Mouse (Mus musculus): ENCODE measurements around the gene Tspan32. TPM values are rescaled to one million over a fixed set of nuclear protein-coding genes. Genes with fewer than 3 reads are reported as not detected.

Tspan32 gene
- polyA plus RNA-seq, 1 experiment from 2014 or later, result 21.1 TPM

- 57% methylated on average over 11 of the region's 11 CpGs for WGBS
- peak overlapping the region; percentile 92 for H3K4me3 ChIP-seq
- no peak for DNase-seq (ENCODE audit: low spot score)
- H3K27ac ChIP-seq, result peak overlapping the region; percentile 97
- H3K9me3 ChIP-seq, result no peaks in the 10 kb centered on the region
- peaks cover 79% of the 10 kb centered on the region for H3K4me1 ChIP-seq
- H3K27me3 ChIP-seq (ENCODE audit: insufficient read depth, poor library complexity, severe bottlenecking), result no peaks in the 10 kb centered on the region
- H3K36me3 ChIP-seq, result peaks cover 37% of the 10 kb centered on the region
Measured at GRCm38 (mm10) chr7:143055499-143056186, 50.8 kb downstream of the Tspan32 start.

GRCm38 (mm10) chr7:143057023-143057422 is 52.2 kb downstream of the Tspan32 start:
- Histone ChIP-seq H3K9me3 (no peaks in the 10 kb centered on the region), H3K4me3 (peak overlapping the region; percentile 36), H3K36me3 (peaks cover 50% of the 10 kb centered on the region), H3K27ac (peak overlapping the region; percentile 97), H3K27me3 (ENCODE audit: insufficient read depth, poor library complexity, severe bottlenecking) (no peaks in the 10 kb centered on the region), H3K4me1 (peaks cover 79% of the 10 kb centered on the region)
- DNase-seq (ENCODE audit: low spot score), result no peak
- WGBS, result 67% methylated on average over 5 of the region's 5 CpGs

GRCm38 (mm10) chr7:143057667-143058220 is 52.9 kb downstream of the Tspan32 start:
- Histone ChIP-seq H3K27me3 (ENCODE audit: insufficient read depth, poor library complexity, severe bottlenecking) (no peaks in the 10 kb centered on the region), H3K4me3 (peak overlapping the region; percentile 36), H3K36me3 (peaks cover 57% of the 10 kb centered on the region), H3K9me3 (no peaks in the 10 kb centered on the region), H3K27ac (peak overlapping the region; percentile 97), H3K4me1 (peaks cover 75% of the 10 kb centered on the region)
- 13% methylated on average over 9 of the region's 9 CpGs for WGBS
- peak; percentile 83 for DNase-seq (ENCODE audit: low spot score)

- Histone ChIP-seq H3K27ac (peak overlapping the region; percentile 97), H3K4me3 (peak overlapping the region; percentile 36), H3K4me1 (peaks cover 75% of the 10 kb centered on the region), H3K9me3 (no peaks in the 10 kb centered on the region), H3K36me3 (peaks cover 62% of the 10 kb centered on the region), H3K27me3 (ENCODE audit: insufficient read depth, poor library complexity, severe bottlenecking) (no peaks in the 10 kb centered on the region)
- DNase-seq (ENCODE audit: low spot score), result no peak
- 16% methylated on average over 5 of the region's 5 CpGs for WGBS
Measured at GRCm38 (mm10) chr7:143058221-143058697, 53.4 kb downstream of the Tspan32 start.

- H3K4me1 ChIP-seq, result peaks cover 64% of the 10 kb centered on the region
- peak overlapping the region; percentile 97 for H3K27ac ChIP-seq
- H3K27me3 ChIP-seq (ENCODE audit: insufficient read depth, poor library complexity, severe bottlenecking), result no peaks in the 10 kb centered on the region
- peaks cover 73% of the 10 kb centered on the region for H3K36me3 ChIP-seq
- 0 out of 2 replicates have a peak overlapping the region, but pooled peaks have one; percentile 36 for H3K4me3 ChIP-seq
- WGBS, result 67% methylated on average over 5 of the region's 5 CpGs
- no peaks in the 10 kb centered on the region for H3K9me3 ChIP-seq
- DNase-seq (ENCODE audit: low spot score), result no peak
Measured at GRCm38 (mm10) chr7:143059202-143059870, 54.5 kb downstream of the Tspan32 start.

- DNase-seq (ENCODE audit: low spot score), result no peak
- no peaks in the 10 kb centered on the region for H3K9me3 ChIP-seq
- WGBS, result 66% methylated on average over 2 of the region's 2 CpGs
- H3K4me3 ChIP-seq, result no peak overlapping the region
- H3K27ac ChIP-seq, result no peak overlapping the region
- H3K36me3 ChIP-seq, result peaks cover 89% of the 10 kb centered on the region
- no peaks in the 10 kb centered on the region for H3K27me3 ChIP-seq (ENCODE audit: insufficient read depth, poor library complexity, severe bottlenecking)
- peaks cover 30% of the 10 kb centered on the region for H3K4me1 ChIP-seq
Measured at GRCm38 (mm10) chr7:143062704-143063103, 57.9 kb downstream of the Tspan32 start.

GRCm38 (mm10) chr7:143064226-143064625 is 59.4 kb downstream of the Tspan32 start:
- Histone ChIP-seq H3K36me3 (peaks cover 95% of the 10 kb centered on the region), H3K4me3 (no peak overlapping the region), H3K9me3 (no peaks in the 10 kb centered on the region), H3K4me1 (peaks cover 27% of the 10 kb centered on the region), H3K27ac (no peak overlapping the region), H3K27me3 (ENCODE audit: insufficient read depth, poor library complexity, severe bottlenecking) (no peaks in the 10 kb centered on the region)
- WGBS, result 85% methylated on average over 6 of the region's 6 CpGs
- DNase-seq (ENCODE audit: low spot score), result no peak

GRCm38 (mm10) chr7:143065692-143066091 is 60.8 kb downstream of the Tspan32 start:
- Histone ChIP-seq H3K27me3 (ENCODE audit: insufficient read depth, poor library complexity, severe bottlenecking) (no peaks in the 10 kb centered on the region), H3K27ac (no peak overlapping the region), H3K9me3 (no peaks in the 10 kb centered on the region), H3K4me1 (peaks cover 25% of the 10 kb centered on the region), H3K4me3 (no peak overlapping the region), H3K36me3 (peaks cover 87% of the 10 kb centered on the region)
- 91% methylated on average over 2 of the region's 2 CpGs for WGBS
- no peak for DNase-seq (ENCODE audit: low spot score)

- Histone ChIP-seq H3K27ac (no peak overlapping the region), H3K36me3 (peaks cover 76% of the 10 kb centered on the region), H3K27me3 (ENCODE audit: insufficient read depth, poor library complexity, severe bottlenecking) (no peaks in the 10 kb centered on the region), H3K9me3 (no peaks in the 10 kb centered on the region), H3K4me3 (no peak overlapping the region), H3K4me1 (peaks cover 31% of the 10 kb centered on the region)
- no peak for DNase-seq (ENCODE audit: low spot score)
- 79% methylated on average over 2 of the region's 2 CpGs for WGBS
Measured at GRCm38 (mm10) chr7:143067469-143067868, 62.6 kb downstream of the Tspan32 start.

GRCm38 (mm10) chr7:143067897-143068296 is 63.1 kb downstream of the Tspan32 start:
- no peaks in the 10 kb centered on the region for H3K9me3 ChIP-seq
- peak overlapping the region; percentile 91 for H3K27ac ChIP-seq
- no peak for DNase-seq (ENCODE audit: low spot score)
- 85% methylated on average over 3 of the region's 3 CpGs for WGBS
- peaks cover 35% of the 10 kb centered on the region for H3K4me1 ChIP-seq
- H3K4me3 ChIP-seq, result no peak overlapping the region
- H3K27me3 ChIP-seq (ENCODE audit: insufficient read depth, poor library complexity, severe bottlenecking), result no peaks in the 10 kb centered on the region
- peaks cover 72% of the 10 kb centered on the region for H3K36me3 ChIP-seq

GRCm38 (mm10) chr7:143068316-143068881 is 63.6 kb downstream of the Tspan32 start:
- Histone ChIP-seq H3K4me3 (peak overlapping the region; percentile 70), H3K27me3 (ENCODE audit: insufficient read depth, poor library complexity, severe bottlenecking) (no peaks in the 10 kb centered on the region), H3K27ac (peak overlapping the region; percentile 91), H3K4me1 (peaks cover 35% of the 10 kb centered on the region), H3K9me3 (no peaks in the 10 kb centered on the region), H3K36me3 (peaks cover 67% of the 10 kb centered on the region)
- no peak for DNase-seq (ENCODE audit: low spot score)
- 51% methylated on average over 13 of the region's 13 CpGs for WGBS

GRCm38 (mm10) chr7:143068882-143069591 is 64.2 kb downstream of the Tspan32 start, which contains the start of gene Tssc4:
Tssc4 (plus strand) TSS chr7:143069249.
- peak within 1 kb of the TSS; percentile 70 for H3K4me3 ChIP-seq
- no peaks in the 10 kb centered on the region for H3K9me3 ChIP-seq
- H3K36me3 ChIP-seq, result peaks cover 60% of the 10 kb centered on the region
- WGBS, result under 1% methylated on average over 51 of the region's 51 CpGs
- peaks cover 4% of the 10 kb centered on the region; the same call in 1 of the 2 replicates for H3K27me3 ChIP-seq (ENCODE audit: insufficient read depth, poor library complexity, severe bottlenecking)
- H3K27ac ChIP-seq, result peak within 1 kb of the TSS; percentile 91
- peaks cover 35% of the 10 kb centered on the region for H3K4me1 ChIP-seq
- DNase-seq (ENCODE audit: low spot score), result peak; percentile 100

All from heart, embryonic 10.5 days (tissue).